Mouse (Mus musculus): ENCODE measurements around the gene Nova1. TPM values are rescaled to one million over a fixed set of nuclear protein-coding genes. Genes with fewer than 3 reads are reported as not detected.

Nova1 gene
- total RNA-seq (2021), result 1 to 10 TPM; 6.5 to 7.2 TPM
- long read RNA-seq, experiment 1, partial matches to known transcripts, result 0 of 5 reads
- long read RNA-seq, experiment 1, other reads (novel, unspliced or antisense), result 5 of 5 reads
- long read RNA-seq, experiment 2, full-length matches to known transcripts, result 1 of 6 reads
- long read RNA-seq, experiment 2, partial matches to known transcripts, result 0 of 6 reads
- long read RNA-seq, experiment 2, other reads (novel, unspliced or antisense), result 5 of 6 reads

DNA sequence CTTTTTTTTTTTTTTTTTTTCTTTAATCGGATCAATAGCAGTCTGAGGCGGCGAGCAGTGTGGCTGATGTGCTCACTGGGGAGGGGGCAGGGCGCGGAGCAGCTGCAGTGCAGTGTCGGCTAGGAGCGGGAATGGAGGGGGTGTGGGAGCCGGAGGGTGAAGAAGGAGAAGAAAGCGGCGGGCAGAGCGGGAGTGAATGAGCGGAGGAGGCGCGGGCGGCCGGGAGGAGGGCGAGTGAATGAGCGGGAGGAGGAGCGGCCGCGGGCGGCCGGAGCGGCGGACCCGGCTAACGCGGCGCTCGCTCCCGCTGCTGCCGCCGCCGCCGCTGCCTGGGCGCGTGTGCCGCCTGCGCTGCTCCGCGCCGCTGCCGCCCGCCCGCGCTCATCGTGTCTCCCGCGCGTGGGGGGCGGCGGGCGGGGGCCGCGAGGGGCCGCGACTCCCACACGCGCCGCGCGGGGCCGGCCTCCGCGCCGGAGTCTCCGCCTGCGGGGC lies at the start of gene Nova1:
Gene Nova1, minus strand, starts transcription at position 74 of the 492 bp plus-strand sequence.
- DNase-seq, result peak; percentile 74

- DNase-seq, result peak; percentile 96
These were observed 756 bp upstream of the Nova1 start for GRCm38 (mm10) chr12:46819348-46820022.

- DNase-seq, result peak; percentile 41
These were observed 491 bp downstream of the Nova1 start for GRCm38 (mm10) chr12:46818021-46818855.

GRCm38 (mm10) chr12:46817211-46817803 lies 1.4 kb downstream of the Nova1 start:
- no peak for DNase-seq

DNA sequence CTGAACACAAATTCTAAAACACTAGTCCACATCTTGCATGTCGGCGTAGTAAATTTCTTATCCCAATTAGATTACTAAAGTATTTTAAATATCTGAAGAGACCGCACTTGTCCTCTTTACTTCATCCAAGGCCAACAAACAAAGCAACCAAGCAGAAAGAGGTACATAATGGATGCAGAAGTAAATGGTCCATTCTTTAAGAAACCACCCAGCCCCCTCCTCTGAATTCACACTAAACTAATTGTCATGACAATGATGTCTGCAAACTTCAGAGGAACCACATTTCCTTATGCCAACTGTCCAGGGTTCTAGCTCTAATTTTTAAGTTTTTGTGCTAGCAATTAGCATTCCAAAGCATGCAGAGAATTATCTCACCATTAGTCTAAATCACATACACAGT lies 2.4 kb downstream of the Nova1 start:
- no peak for DNase-seq

- no peak for DNase-seq
These were observed 3.0 kb downstream of the Nova1 start for GRCm38 (mm10) chr12:46815697-46816096.

DNA sequence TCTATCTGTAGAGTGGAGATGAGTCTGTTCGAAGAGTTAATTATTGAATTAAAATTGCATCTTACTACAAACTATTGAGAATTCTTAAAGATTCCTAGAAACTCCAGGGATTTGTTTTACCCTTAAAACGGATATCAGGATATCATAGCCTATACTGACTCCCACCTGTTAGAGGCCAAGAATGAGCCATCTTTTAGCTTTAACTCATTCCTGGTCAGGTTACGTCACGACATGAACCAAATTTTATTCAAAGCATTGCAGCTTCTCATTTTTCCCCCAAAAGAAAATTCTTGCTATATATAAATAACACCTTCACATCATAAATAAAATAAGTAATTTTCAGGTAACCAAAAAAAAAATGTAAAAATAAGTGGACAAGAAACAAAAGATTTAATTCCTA lies 3.9 kb downstream of the Nova1 start:
- no peak for DNase-seq

DNA sequence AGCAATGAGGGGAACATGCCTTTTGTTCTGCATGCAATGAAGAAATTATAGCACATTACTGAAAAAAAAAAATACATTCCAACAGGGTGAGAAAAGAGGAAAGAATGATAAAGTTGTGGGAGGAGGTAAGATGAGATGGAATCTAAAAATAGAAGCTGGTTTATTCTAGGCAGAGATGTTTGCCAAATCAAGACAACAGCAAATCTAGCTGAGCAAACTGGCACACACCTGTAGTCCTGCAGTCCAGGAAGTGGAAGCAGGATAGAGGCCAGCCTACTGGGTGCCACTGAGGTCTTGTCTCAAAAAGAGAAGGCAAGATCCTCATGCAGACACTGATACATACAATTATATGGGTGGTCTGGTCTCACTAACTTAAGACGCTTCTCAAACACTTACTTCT lies 17.4 kb downstream of the Nova1 start:
- DNase-seq, result no peak

GRCm38 (mm10) chr12:46782301-46783280 lies 36.1 kb downstream of the Nova1 start:
- DNase-seq, result no peak

GRCm38 (mm10) chr12:46781481-46781880 lies 37.2 kb downstream of the Nova1 start:
- no peak for DNase-seq

DNA sequence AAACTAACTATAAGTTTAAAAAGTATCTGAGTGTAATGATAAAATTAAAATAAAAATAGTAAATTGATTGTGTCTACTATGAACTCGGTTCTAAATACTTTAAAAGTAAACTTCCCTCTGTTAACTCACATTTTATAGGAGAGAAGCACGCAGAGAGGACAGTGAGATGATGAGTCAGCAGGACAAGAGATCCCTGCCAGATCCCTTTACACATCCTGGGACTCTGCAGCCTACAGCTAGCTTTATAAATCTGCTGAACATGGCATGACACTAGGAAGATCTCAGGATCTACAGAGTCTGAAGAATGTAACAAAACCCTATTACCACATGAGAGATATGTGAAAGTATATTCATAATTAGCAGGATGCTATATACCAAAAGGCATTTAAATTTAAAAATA lies 37.7 kb downstream of the Nova1 start:
- DNase-seq, result no peak

DNA sequence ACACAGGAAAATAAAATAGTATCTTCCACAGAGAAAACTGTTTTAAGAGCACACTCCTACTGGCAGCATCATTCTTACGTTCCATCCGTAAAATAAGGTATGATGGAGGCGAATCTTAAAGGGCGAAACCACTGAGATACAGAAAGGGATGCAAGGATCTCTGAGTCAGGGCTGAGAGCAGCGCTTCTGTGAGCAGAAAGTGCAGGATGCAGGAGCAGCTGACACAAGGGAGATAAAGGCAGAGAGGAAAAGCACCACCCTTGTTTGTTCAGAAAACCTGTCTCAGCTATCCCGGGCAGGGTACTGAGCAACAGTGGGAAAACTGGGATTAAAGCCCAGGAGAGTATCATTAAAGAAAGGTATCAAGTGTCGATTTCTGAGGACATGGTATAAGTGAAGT lies 59.3 kb downstream of the Nova1 start:
- no peak for DNase-seq

DNA sequence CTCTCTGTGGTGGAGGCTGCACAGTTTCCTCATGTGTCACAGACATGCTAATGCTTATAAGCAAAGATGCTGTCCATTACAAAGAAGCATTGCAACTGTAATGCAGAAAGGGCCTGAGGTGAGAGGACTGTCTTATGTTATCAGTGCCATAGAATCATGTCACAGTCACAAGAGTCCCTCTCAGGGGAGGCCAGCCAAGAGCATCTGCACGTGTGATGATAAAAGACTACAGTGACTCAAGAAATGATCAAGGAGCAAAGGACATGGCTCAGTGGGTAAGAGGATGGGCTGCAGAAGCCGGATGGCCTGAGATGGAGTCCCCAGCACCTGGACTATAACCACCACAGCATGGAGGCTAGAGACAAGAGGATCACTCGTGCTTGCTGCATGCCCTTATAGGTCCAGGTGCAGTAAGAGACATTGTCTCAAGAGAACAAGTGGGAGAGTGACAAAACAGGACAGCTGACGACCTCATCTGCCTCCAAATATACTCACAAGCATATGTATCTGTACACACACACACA lies 64.3 kb downstream of the Nova1 start:
- no peak for DNase-seq

DNA sequence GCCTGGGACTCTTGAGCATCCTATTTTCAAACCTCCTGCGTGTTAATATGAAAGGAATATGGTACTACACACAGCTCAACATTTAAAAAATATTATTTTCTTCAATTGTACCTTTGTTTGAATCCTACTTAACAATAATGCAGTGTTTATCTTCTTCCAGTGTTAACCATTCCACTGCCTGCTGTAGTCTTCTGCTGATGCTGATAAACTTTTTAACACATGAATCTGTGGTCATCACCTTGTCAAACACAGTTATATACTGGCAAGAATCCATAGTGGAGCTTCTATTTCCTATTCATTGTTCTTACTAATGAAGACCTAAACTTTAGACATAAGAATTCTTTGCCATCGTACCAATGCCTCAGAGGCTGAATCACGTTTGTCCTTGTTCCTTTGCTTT lies 65.6 kb downstream of the Nova1 start:
- no peak for DNase-seq

DNA sequence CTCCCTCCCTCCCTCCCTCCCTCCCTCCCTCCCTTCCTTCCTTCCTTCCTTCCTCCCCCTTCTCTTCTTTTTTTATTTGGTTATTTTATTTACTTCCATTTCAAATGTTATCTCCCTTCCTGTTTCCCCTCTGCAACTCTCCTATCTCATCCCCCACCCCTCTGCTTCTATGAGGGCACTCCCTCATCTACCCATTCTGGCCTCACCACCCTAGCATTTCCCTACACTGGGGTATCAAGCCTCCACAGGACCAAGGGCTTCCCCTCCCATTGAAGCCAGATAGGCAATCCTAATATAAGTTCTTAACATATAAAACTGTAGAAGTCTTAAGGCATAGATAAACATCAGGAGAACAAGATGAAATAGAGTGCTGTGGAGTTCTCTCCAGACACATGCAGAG lies 85.5 kb downstream of the Nova1 start:
- no peak for DNase-seq

- DNase-seq, result no peak
These were observed 86.8 kb downstream of the Nova1 start for GRCm38 (mm10) chr12:46731943-46732342.

DNA sequence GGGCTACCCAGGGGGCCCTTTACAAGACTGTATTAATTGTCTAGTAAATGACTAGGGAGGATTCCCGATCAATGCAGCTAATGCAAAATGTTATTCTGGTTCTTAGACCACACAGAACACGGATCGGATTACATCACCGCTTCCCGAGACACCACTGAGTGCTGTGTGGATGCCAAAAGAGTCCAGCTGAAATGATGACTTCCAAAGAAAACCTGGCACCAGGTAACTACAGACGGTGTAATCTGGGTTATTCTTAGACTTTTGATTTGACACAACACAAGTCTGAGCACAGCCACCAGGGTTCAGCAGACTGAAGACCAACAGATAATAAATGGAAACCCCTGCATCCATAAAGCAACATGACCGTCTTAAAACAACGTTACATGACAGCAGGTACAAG lies 96.8 kb downstream of the Nova1 start:
- DNase-seq, result no peak

GRCm38 (mm10) chr12:46719076-46719475 lies 99.7 kb downstream of the Nova1 start:
- DNase-seq, result no peak

GRCm38 (mm10) chr12:46710094-46710493 lies 108.6 kb downstream of the Nova1 start:
- DNase-seq, result no peak

DNA sequence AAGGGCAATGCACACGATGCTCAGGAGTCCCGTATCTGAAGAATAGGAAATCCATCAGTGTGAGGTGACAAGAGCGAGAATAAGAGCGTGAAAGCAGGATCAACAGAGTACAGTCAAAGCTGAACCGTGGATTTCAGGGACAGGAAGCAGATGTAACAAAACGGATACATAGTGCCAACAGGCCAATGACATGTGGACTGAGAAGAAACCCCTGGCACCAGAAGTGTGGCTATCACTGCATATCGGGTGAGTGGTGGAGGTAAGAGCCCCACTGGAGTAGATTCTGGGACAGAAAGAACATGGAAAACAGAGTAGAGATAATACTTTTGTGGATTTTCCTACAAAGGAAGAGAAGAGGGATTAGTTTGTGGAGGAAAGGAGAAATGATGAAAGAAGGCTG lies 109.3 kb downstream of the Nova1 start:
- no peak for DNase-seq

GRCm38 (mm10) chr12:46700202-46700601 lies 118.5 kb downstream of the Nova1 start:
- no peak for DNase-seq

Measured in adrenal gland, postnatal 10 days (tissue).